Mouse (Mus musculus) megakaryocyte, embryonic 14.5 days (primary cell): ENCODE measurements at regions not wholly inside any gene's neighbourhood (a gene's known extent, or its start where the extent isn't known, plus 50 kb on each side); places are given as distances from the start of the nearest gene placed in this dataset.

Experiments used
- FLI1 ChIP-seq: IDR thresholded peaks from 2 replicates; pipeline ENCODE4 v1.6.1; 2012; ENCODE audit warnings: low read length, inconsistent platforms, mixed read lengths
- GATA1 ChIP-seq: IDR thresholded peaks from 3 replicates; pipeline ENCODE4 v1.6.1; 2012; ENCODE audit warnings: mixed read lengths, low read length, inconsistent platforms, borderline replicate concordance

- no peak for TF ChIP-seq GATA1
- no peak for TF ChIP-seq FLI1
Measured at GRCm38 (mm10) chr5:148747972-148748764, 181.0 kb downstream of the Katnal1 start.
